Mouse (Mus musculus) neural tube, embryonic 12.5 days (tissue): Measurements from ENCODE around the gene Ltbp1. TPM values are rescaled to one million over a fixed set of nuclear protein-coding genes. Genes with fewer than 3 reads are reported as not detected.

Source experiments
- ATAC-seq: fragments of 200-750 bp; cut with Nextera tagmentation; 2 replicates; pipeline ENCODE4 v1.8.0; 2017; ENCODE audit warnings: low read depth, mild to moderate bottlenecking, moderate TSS enrichment, moderate library complexity; ENCODE audit not compliant: low FRiP score
- H3K27ac ChIP-seq: fragments of 300-500 bp; sonication (generic); 2 replicates; pipeline ENCODE4 v1.5.1; 2016
- H3K27me3 ChIP-seq: fragments of 300-500 bp; sonication (generic); replicated peaks from 2 replicates; pipeline ENCODE4 v1.6.1; 2016; ENCODE audit warnings: mild to moderate bottlenecking
- H3K36me3 ChIP-seq: fragments of 300-500 bp; sonication (generic); 2 replicates; pipeline ENCODE4 v1.6.1; 2016; ENCODE audit warnings: mild to moderate bottlenecking
- H3K4me1 ChIP-seq: fragments of 300-500 bp; sonication (generic); 2 replicates; pipeline ENCODE4 v1.6.1; 2016
- H3K4me2 ChIP-seq: fragments of 300-500 bp; sonication (generic); replicated peaks from 2 replicates; pipeline ENCODE4 v1.6.1; 2016; ENCODE audit warnings: mild to moderate bottlenecking
- H3K4me3 ChIP-seq: fragments of 300-500 bp; sonication (generic); 2 replicates; pipeline ENCODE4 v1.5.1; 2016
- H3K9ac ChIP-seq: fragments of 300-500 bp; sonication (generic); 2 replicates; pipeline ENCODE4 v1.6.1; 2016; ENCODE audit warnings: mild to moderate bottlenecking
- H3K9me3 ChIP-seq: fragments of 300-500 bp; sonication (generic); 2 replicates; pipeline ENCODE4 v1.6.1; 2016; ENCODE audit warnings: mild to moderate bottlenecking
- WGBS: fragments of 180-500 bp; shearing (Covaris S2); methylation state at CpG from one replicate; pipeline ENCODE4 v1.1.7; 2016; 5-methylcytosine and 5-hydroxymethylcytosine counted together
- polyA plus RNA-seq: library from polyadenylated mRNA; unstranded; fragments of >200 nt; fragmentation: Nextera tagmentation; extraction: Ambion mirVana; gene quantifications from 2 replicates; pipeline ENCODE4 v1.2.1, GENCODE M21; 2016

The Ltbp1 gene
- polyA plus RNA-seq, 1 experiment from 2014 or later, result 7.2 TPM

- Histone ChIP-seq H3K4me2 (no peak overlapping the region), H3K4me3 (no peak overlapping the region), H3K36me3 (no peaks in the 10 kb centered on the region), H3K27me3 (peaks cover 4% of the 10 kb centered on the region; the same call in 1 of the 2 replicates), H3K9me3 (no peaks in the 10 kb centered on the region), H3K4me1 (no peaks in the 10 kb centered on the region; the same call in 1 of the 2 replicates), H3K9ac (no peak overlapping the region), H3K27ac (no peak overlapping the region)
- no peak for ATAC-seq
- 48% methylated on average over 3 of the region's 3 CpGs for WGBS
Observed at GRCm38 (mm10) chr17:75097367-75097766, 92.0 kb downstream of the Ltbp1 start.

GRCm38 (mm10) chr17:75101215-75101614 lies 95.8 kb downstream of the Ltbp1 start:
- no peak for ATAC-seq
- 67% methylated on average over 4 of the region's 4 CpGs for WGBS
- H3K36me3 ChIP-seq, result no peaks in the 10 kb centered on the region
- H3K4me3 ChIP-seq, result no peak overlapping the region
- H3K27me3 ChIP-seq, result peaks cover 4% of the 10 kb centered on the region; the same call in 1 of the 2 replicates
- H3K4me1 ChIP-seq, result no peaks in the 10 kb centered on the region; the same call in 1 of the 2 replicates
- H3K4me2 ChIP-seq, result no peak overlapping the region
- H3K27ac ChIP-seq, result no peak overlapping the region
- no peaks in the 10 kb centered on the region for H3K9me3 ChIP-seq
- no peak overlapping the region for H3K9ac ChIP-seq

- no peak overlapping the region for H3K4me3 ChIP-seq
- H3K4me1 ChIP-seq, result no peaks in the 10 kb centered on the region; the same call in 1 of the 2 replicates
- H3K27me3 ChIP-seq, result peaks cover 4% of the 10 kb centered on the region; the same call in 1 of the 2 replicates
- H3K9me3 ChIP-seq, result no peaks in the 10 kb centered on the region
- no peak overlapping the region for H3K4me2 ChIP-seq
- WGBS, result 88% methylated on average over 8 of the region's 8 CpGs
- no peak overlapping the region for H3K27ac ChIP-seq
- H3K36me3 ChIP-seq, result no peaks in the 10 kb centered on the region
- H3K9ac ChIP-seq, result no peak overlapping the region
- ATAC-seq, result no peak
Observed at GRCm38 (mm10) chr17:75101994-75102393, 96.6 kb downstream of the Ltbp1 start.

- no peaks in the 10 kb centered on the region for H3K36me3 ChIP-seq
- H3K4me3 ChIP-seq, result no peak overlapping the region
- no peaks in the 10 kb centered on the region for H3K27me3 ChIP-seq
- no peaks in the 10 kb centered on the region for H3K9me3 ChIP-seq
- WGBS, result 49% methylated on average over 7 of the region's 7 CpGs
- no peak overlapping the region for H3K9ac ChIP-seq
- 0 out of 2 replicates have a peak, but pooled peaks have one; percentile 29 for ATAC-seq
- peaks cover 6% of the 10 kb centered on the region; the same call in 1 of the 2 replicates for H3K4me1 ChIP-seq
- no peak overlapping the region for H3K27ac ChIP-seq
- H3K4me2 ChIP-seq, result no peak overlapping the region
Observed at GRCm38 (mm10) chr17:75107412-75107811, 102.0 kb downstream of the Ltbp1 start.

- Histone ChIP-seq H3K4me2 (no peak overlapping the region), H3K4me3 (no peak overlapping the region), H3K27me3 (no peaks in the 10 kb centered on the region), H3K9me3 (no peaks in the 10 kb centered on the region), H3K36me3 (no peaks in the 10 kb centered on the region), H3K27ac (no peak overlapping the region), H3K4me1 (peaks cover 6% of the 10 kb centered on the region; the same call in 1 of the 2 replicates), H3K9ac (no peak overlapping the region)
- WGBS, result 38% methylated on average over 5 of the region's 5 CpGs
- ATAC-seq, result peak; percentile 48; the same call in 1 of the 2 replicates
Observed at GRCm38 (mm10) chr17:75107879-75108278, 102.5 kb downstream of the Ltbp1 start.

- Histone ChIP-seq H3K9me3 (no peaks in the 10 kb centered on the region), H3K27ac (no peak overlapping the region), H3K4me3 (no peak overlapping the region), H3K4me2 (no peak overlapping the region), H3K4me1 (peaks cover 6% of the 10 kb centered on the region; the same call in 1 of the 2 replicates), H3K36me3 (no peaks in the 10 kb centered on the region), H3K9ac (no peak overlapping the region), H3K27me3 (no peaks in the 10 kb centered on the region)
- 77% methylated on average over 5 of the region's 5 CpGs for WGBS
- no peak for ATAC-seq
Observed at GRCm38 (mm10) chr17:75109081-75109716, 103.8 kb downstream of the Ltbp1 start.

- H3K4me2 ChIP-seq, result no peak overlapping the region
- no peak for ATAC-seq
- no peak overlapping the region for H3K9ac ChIP-seq
- no peak overlapping the region for H3K4me3 ChIP-seq
- 88% methylated on average over 16 of the region's 16 CpGs for WGBS
- no peak overlapping the region for H3K27ac ChIP-seq
- no peaks in the 10 kb centered on the region for H3K27me3 ChIP-seq
- H3K4me1 ChIP-seq, result peaks cover 6% of the 10 kb centered on the region; the same call in 1 of the 2 replicates
- no peaks in the 10 kb centered on the region for H3K36me3 ChIP-seq
- no peaks in the 10 kb centered on the region for H3K9me3 ChIP-seq
Observed at GRCm38 (mm10) chr17:75110252-75111205, 105.2 kb downstream of the Ltbp1 start.

- H3K36me3 ChIP-seq, result no peaks in the 10 kb centered on the region
- no peak overlapping the region for H3K4me2 ChIP-seq
- H3K27me3 ChIP-seq, result no peaks in the 10 kb centered on the region
- H3K4me3 ChIP-seq, result no peak overlapping the region
- H3K9me3 ChIP-seq, result no peaks in the 10 kb centered on the region
- no peak for ATAC-seq
- no peaks in the 10 kb centered on the region for H3K4me1 ChIP-seq
- no peak overlapping the region for H3K27ac ChIP-seq
- 65% methylated on average over 8 of the region's 8 CpGs for WGBS
- no peak overlapping the region for H3K9ac ChIP-seq
Observed at GRCm38 (mm10) chr17:75115594-75115993, 110.2 kb downstream of the Ltbp1 start.

GRCm38 (mm10) chr17:75118896-75119295 lies 113.5 kb downstream of the Ltbp1 start:
- no peak overlapping the region for H3K4me3 ChIP-seq
- no peaks in the 10 kb centered on the region for H3K27me3 ChIP-seq
- no peaks in the 10 kb centered on the region for H3K4me1 ChIP-seq
- H3K4me2 ChIP-seq, result no peak overlapping the region
- ATAC-seq, result no peak
- 92% methylated on average over 3 of the region's 3 CpGs for WGBS
- no peaks in the 10 kb centered on the region for H3K9me3 ChIP-seq
- no peaks in the 10 kb centered on the region for H3K36me3 ChIP-seq
- H3K9ac ChIP-seq, result no peak overlapping the region
- no peak overlapping the region for H3K27ac ChIP-seq

- no peaks in the 10 kb centered on the region for H3K4me1 ChIP-seq
- WGBS, result 80% methylated on average over 3 of the region's 3 CpGs
- H3K4me2 ChIP-seq, result no peak overlapping the region
- H3K9ac ChIP-seq, result no peak overlapping the region
- H3K27ac ChIP-seq, result no peak overlapping the region
- H3K4me3 ChIP-seq, result no peak overlapping the region
- no peaks in the 10 kb centered on the region for H3K36me3 ChIP-seq
- no peak for ATAC-seq
- H3K27me3 ChIP-seq, result no peaks in the 10 kb centered on the region
- H3K9me3 ChIP-seq, result no peaks in the 10 kb centered on the region
Observed at GRCm38 (mm10) chr17:75119422-75119821, 114.1 kb downstream of the Ltbp1 start.

GRCm38 (mm10) chr17:75120071-75120470 lies 114.7 kb downstream of the Ltbp1 start:
- Histone ChIP-seq H3K4me2 (no peak overlapping the region), H3K27ac (no peak overlapping the region), H3K4me1 (no peaks in the 10 kb centered on the region), H3K4me3 (no peak overlapping the region), H3K36me3 (no peaks in the 10 kb centered on the region), H3K27me3 (no peaks in the 10 kb centered on the region), H3K9me3 (no peaks in the 10 kb centered on the region), H3K9ac (no peak overlapping the region)
- 47% methylated on average over 6 of the region's 6 CpGs for WGBS
- ATAC-seq, result no peak

GRCm38 (mm10) chr17:75122584-75123282 lies 117.4 kb downstream of the Ltbp1 start:
- Histone ChIP-seq H3K9ac (no peak overlapping the region), H3K9me3 (no peaks in the 10 kb centered on the region), H3K4me2 (no peak overlapping the region), H3K36me3 (no peaks in the 10 kb centered on the region), H3K27ac (no peak overlapping the region), H3K4me1 (no peaks in the 10 kb centered on the region), H3K27me3 (no peaks in the 10 kb centered on the region), H3K4me3 (no peak overlapping the region)
- WGBS, result 86% methylated on average over 8 of the region's 8 CpGs
- no peak for ATAC-seq
